In the genomic region with DNA sequence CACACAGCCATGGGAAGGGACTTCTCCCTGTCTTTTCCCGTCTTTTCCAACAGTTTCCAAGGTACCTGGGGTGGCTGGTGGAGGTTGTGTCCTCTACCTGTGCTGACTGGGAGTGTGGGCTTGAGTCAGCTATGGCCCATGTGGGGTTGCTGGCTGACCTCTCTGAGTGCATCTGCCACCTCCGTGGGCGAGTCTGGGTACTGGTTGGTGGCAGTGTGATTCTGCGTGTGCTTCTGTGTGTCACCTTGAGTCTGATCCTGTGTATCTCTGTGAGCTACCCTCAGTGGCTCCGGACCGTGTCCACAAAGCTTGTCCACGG, we compare ENCODE assay signal across 8 mouse cellular contexts. TPM values are rescaled to one million over a fixed set of nuclear protein-coding genes. Genes with fewer than 3 reads are reported as not detected.
A peak's percentile ranks its signal among the peaks of the same experiment; 100 is the strongest.
DNase-seq lines count a peak whose midpoint lies in the region; ATAC-seq and TF ChIP-seq lines count a peak whose summit lies in the region.

No protein-coding gene starts in this region.

- intact Hi-C loops in left cerebral cortex, adult 2 months (cut with DNase I) = no loop called here

- H3K27me3 ChIP-seq in forebrain, embryonic 12.5 days = no peaks in the 10 kb centered on the region
- no peaks in the 10 kb centered on the region for H3K27me3 ChIP-seq in limb, embryonic 11.5 days (ENCODE audit: control insufficient read depth, insufficient read depth, low read length)
- no peaks in the 10 kb centered on the region for H3K27me3 ChIP-seq in neural tube, embryonic 15.5 days (replicated peaks)

- peak overlapping the region; percentile 47; the same call in 1 of the 2 replicates for H3K27ac ChIP-seq in left cerebral cortex, adult 2 months
- H3K27ac ChIP-seq in forebrain, embryonic 12.5 days = no peak overlapping the region
- H3K27ac ChIP-seq in limb, embryonic 11.5 days (replicated peaks; ENCODE audit: low read depth, low read length) = no peak overlapping the region
- H3K27ac ChIP-seq in neural tube, embryonic 15.5 days (replicated peaks) = no peak overlapping the region

- H3K36me3 ChIP-seq in forebrain, embryonic 12.5 days (replicated peaks) = no peaks in the 10 kb centered on the region
- no peaks in the 10 kb centered on the region for H3K36me3 ChIP-seq in limb, embryonic 11.5 days (ENCODE audit: control insufficient read depth, insufficient read depth, low read length)
- 0 out of 2 replicates have a peak, but pooled peaks cover 2% of the 10 kb centered on the region for H3K36me3 ChIP-seq in neural tube, embryonic 15.5 days

- no peaks in the 10 kb centered on the region for H3K9me3 ChIP-seq in forebrain, embryonic 12.5 days
- H3K9me3 ChIP-seq in limb, embryonic 11.5 days (ENCODE audit: control insufficient read depth, low read length) = no peaks in the 10 kb centered on the region
- no peaks in the 10 kb centered on the region for H3K9me3 ChIP-seq in neural tube, embryonic 15.5 days (replicated peaks)

- H3K4me3 ChIP-seq in left cerebral cortex, adult 2 months = peak overlapping the region; percentile 94
- H3K4me3 ChIP-seq in forebrain, embryonic 12.5 days (replicated peaks) = peak overlapping the region; percentile 67
- H3K4me3 ChIP-seq in limb, embryonic 11.5 days (ENCODE audit: low read depth, low read length) = no peak overlapping the region
- peak overlapping the region; percentile 93 for H3K4me3 ChIP-seq in neural tube, embryonic 15.5 days (replicated peaks)

- peak overlapping the region; percentile 89 for H3K9ac ChIP-seq in forebrain, embryonic 12.5 days
- H3K9ac ChIP-seq in limb, embryonic 11.5 days (ENCODE audit: low read length) = no peak overlapping the region
- peak overlapping the region; percentile 97 for H3K9ac ChIP-seq in neural tube, embryonic 15.5 days (replicated peaks)

- peaks cover 38% of the 10 kb centered on the region for H3K4me1 ChIP-seq in forebrain, embryonic 12.5 days
- peaks cover 7% of the 10 kb centered on the region for H3K4me1 ChIP-seq in limb, embryonic 11.5 days (ENCODE audit: control insufficient read depth, insufficient read depth, low read length)
- peaks cover 45% of the 10 kb centered on the region for H3K4me1 ChIP-seq in neural tube, embryonic 15.5 days

- DNase-seq in left cerebral cortex, adult 2 months (ENCODE audit: extremely low spot score in 1 of 2, low spot score in 2 of 2) = no peak
- no peak for DNase-seq in left cerebral cortex, adult 8-10 months (ENCODE audit: low spot score in 2 of 2)
- DNase-seq in limb, embryonic 11.5 days (ENCODE audit: low spot score) = no peak
- DNase-seq in embryo, embryonic 11 days = no peak
- no peak for DNase-seq in right cerebral cortex, adult 2 months (ENCODE audit: low spot score in 2 of 2)
- no peak for DNase-seq in frontal cortex, postnatal 36 days (ENCODE audit: low spot score in 2 of 2)

- H3K4me2 ChIP-seq in forebrain, embryonic 12.5 days = peak overlapping the region; percentile 97
- no peak overlapping the region for H3K4me2 ChIP-seq in limb, embryonic 11.5 days (ENCODE audit: low read depth, severe bottlenecking)
- peak overlapping the region; percentile 96 for H3K4me2 ChIP-seq in neural tube, embryonic 15.5 days

- TF ChIP-seq CTCF in left cerebral cortex, adult 2 months (IDR thresholded peaks at IDR 0.05) = no peak

- WGBS in forebrain, embryonic 12.5 days = 78% methylated on average over 7 of the region's 7 CpGs
- WGBS in limb, embryonic 11.5 days = 82% methylated on average over 7 of the region's 7 CpGs
- WGBS in neural tube, embryonic 15.5 days = 77% methylated on average over 7 of the region's 7 CpGs

- ATAC-seq in forebrain, embryonic 12.5 days (ENCODE audit: low FRiP score) = no peak
- ATAC-seq in limb, embryonic 11.5 days (ENCODE audit: insufficient number of reproducible peaks, low FRiP score, low TSS enrichment, low read depth) = 0 out of 2 replicates have a peak, but pooled peaks have one; percentile 18
- ATAC-seq in neural tube, embryonic 15.5 days (ENCODE audit: low FRiP score) = no peak

RNA-seq across cellular contexts. Expression of a gene that starts 1.6 kb away (rescaled TPM):
- 10 to 100 TPM; 77.3 to 79.5 TPM for total RNA-seq in left cerebral cortex, adult 2 months (2021)
- total RNA-seq in left cerebral cortex, adult 8-10 months (2022) = 10 to 100 TPM; 76.6 to 81.9 (median 78.9) TPM
- polyA plus RNA-seq in forebrain, embryonic 12.5 days (2016; fragmentation: Nextera tagmentation; extraction: Ambion mirVana) = 35.4 and 36.5 TPM in 2 replicates
- polyA plus RNA-seq in limb, embryonic 11.5 days (2014; fragmentation: Nextera tagmentation; extraction: Ambion mirVana) = 22.9 and 25.4 TPM in 2 replicates
- 43.3 and 49.3 TPM in 2 replicates for polyA plus RNA-seq in neural tube, embryonic 15.5 days (2015; fragmentation: Nextera tagmentation; extraction: Ambion mirVana)

RNA-seq across cellular contexts. Expression of a gene that starts 11.4 kb away (rescaled TPM):
- 10 to 100 TPM; 13.7 to 16.5 TPM for total RNA-seq in left cerebral cortex, adult 2 months (2021)
- total RNA-seq in left cerebral cortex, adult 8-10 months (2022) = 10 to 100 TPM; 14.9 to 16.3 (median 15.3) TPM
- 16.3 and 17.7 TPM in 2 replicates for polyA plus RNA-seq in forebrain, embryonic 12.5 days (2016; fragmentation: Nextera tagmentation; extraction: Ambion mirVana)
- 21.7 and 23.6 TPM in 2 replicates for polyA plus RNA-seq in limb, embryonic 11.5 days (2014; fragmentation: Nextera tagmentation; extraction: Ambion mirVana)
- 12.9 and 16.3 TPM in 2 replicates for polyA plus RNA-seq in neural tube, embryonic 15.5 days (2015; fragmentation: Nextera tagmentation; extraction: Ambion mirVana)
